Mouse (Mus musculus): ENCODE results near the gene Foxr1.
A peak's percentile ranks its signal among the peaks of the same experiment; 100 is the strongest.
"Not testable (repeated sequence)": the region's sequence is repeated elsewhere in the genome, so short reads cannot be mapped to it uniquely, and the experiment has no call there.

The Foxr1 gene

DNA sequence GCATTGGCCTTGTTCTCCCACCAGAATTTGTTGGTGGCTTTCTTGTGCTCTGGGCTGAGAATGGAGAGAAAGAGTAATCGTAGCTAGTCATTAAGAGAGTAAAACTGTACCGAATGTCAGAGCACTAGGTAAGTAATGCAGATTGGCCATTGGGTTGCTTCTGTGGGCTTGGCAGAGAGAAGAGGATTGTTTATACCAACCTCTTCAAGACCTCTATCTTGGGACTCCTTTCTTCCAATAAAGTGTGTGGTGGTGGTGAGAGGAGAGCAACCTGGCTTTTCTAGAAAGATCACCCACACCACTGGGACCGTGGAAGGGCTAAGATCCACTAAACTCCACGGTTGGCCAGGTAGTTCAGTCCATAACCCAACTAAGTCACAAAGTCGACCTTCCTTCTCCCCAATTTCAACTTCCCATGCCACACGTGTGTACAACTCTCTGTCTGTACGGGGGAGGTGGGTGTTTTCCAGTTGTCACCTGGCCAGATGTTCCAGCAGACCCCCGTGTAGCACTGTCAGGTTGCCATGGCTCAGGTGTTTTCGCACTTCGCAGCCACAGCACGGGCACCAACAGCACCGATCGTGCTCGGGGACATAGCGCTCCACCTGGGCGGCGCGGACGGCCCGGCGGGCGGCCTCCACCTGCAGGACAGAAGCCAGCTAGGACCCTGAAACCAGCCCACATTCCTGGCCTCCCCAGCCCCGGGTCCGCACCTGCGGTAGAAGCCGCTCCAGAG is 23.6 kb downstream of the Foxr1 start:
- DNase-seq (ENCODE audit: low spot score in 2 of 2), result no peak

- DNase-seq (ENCODE audit: low spot score in 2 of 2), result no peak
These were observed 28.2 kb downstream of the Foxr1 start for GRCm38 (mm10) chr9:44412781-44413180.

DNA sequence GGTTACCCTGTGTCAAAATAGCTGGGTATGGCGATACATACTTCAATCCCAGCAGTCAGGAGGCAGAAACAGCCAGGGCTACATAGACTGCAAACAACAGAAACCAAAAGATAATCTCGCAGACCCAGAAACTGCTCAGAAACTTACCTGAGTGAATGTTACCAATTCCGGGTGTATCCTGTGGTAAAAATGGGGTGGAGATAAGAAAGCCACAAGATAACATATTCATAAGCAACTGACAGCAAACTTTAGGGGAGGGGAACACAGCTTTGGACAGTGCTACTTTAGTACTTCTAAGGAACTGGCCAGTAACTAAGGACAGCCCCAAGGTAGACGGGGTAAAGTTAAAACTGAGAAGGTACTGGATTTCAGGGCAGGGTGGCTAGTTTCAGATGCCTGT is 28.6 kb downstream of the Foxr1 start:
- no peak for DNase-seq (ENCODE audit: low spot score in 2 of 2)

DNA sequence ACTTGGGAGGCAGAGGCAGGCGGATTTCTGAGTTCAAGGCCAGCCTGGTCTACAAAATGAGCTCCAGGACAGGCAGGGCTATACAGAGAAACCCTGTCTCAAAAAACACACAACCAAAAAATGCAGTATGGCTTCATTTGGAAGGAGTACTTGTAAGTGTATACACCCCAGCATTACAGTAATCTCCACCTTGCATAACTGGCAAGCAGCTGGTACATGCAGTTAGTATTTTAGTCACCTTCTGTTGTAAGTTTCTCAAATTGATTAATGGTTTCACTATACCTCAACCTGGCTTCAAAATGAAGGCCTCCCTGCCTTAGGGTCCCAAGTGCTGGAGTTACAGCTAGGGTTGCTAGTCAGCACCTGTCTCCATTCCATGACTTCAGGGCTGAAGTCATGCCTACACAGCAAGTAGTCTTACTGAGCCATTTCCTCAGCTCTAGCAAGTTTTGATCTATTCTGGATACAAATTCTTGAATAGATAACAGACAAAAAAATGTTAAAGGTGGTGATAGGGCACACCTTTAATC is 29.3 kb downstream of the Foxr1 start:
- DNase-seq (ENCODE audit: low spot score in 2 of 2), result no peak

GRCm38 (mm10) chr9:44410647-44411336 is 30.1 kb downstream of the Foxr1 start:
- no peak for DNase-seq (ENCODE audit: low spot score in 2 of 2)

DNA sequence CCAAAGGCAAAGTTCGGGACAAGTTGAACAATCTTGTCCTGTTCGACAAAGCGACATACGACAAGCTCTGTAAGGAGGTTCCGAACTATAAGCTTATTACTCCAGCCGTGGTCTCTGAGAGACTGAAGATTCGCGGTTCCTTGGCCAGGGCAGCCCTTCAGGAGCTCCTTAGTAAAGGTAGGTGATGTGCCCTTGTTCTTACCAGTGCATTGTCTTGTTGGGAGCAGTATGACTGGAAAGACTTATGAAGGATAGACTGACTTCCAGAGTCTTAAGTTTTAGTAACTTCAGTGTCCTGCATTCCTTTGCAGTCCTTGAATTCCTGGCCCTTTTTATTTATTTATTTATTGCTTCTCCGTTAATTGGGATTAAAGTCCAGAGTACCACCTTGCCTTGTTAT is 32.2 kb downstream of the Foxr1 start:
- not testable (repeated sequence) for DNase-seq (ENCODE audit: low spot score in 2 of 2)

- DNase-seq (ENCODE audit: low spot score in 2 of 2), result no peak
These were observed 33.2 kb downstream of the Foxr1 start for GRCm38 (mm10) chr9:44407752-44408097.

DNA sequence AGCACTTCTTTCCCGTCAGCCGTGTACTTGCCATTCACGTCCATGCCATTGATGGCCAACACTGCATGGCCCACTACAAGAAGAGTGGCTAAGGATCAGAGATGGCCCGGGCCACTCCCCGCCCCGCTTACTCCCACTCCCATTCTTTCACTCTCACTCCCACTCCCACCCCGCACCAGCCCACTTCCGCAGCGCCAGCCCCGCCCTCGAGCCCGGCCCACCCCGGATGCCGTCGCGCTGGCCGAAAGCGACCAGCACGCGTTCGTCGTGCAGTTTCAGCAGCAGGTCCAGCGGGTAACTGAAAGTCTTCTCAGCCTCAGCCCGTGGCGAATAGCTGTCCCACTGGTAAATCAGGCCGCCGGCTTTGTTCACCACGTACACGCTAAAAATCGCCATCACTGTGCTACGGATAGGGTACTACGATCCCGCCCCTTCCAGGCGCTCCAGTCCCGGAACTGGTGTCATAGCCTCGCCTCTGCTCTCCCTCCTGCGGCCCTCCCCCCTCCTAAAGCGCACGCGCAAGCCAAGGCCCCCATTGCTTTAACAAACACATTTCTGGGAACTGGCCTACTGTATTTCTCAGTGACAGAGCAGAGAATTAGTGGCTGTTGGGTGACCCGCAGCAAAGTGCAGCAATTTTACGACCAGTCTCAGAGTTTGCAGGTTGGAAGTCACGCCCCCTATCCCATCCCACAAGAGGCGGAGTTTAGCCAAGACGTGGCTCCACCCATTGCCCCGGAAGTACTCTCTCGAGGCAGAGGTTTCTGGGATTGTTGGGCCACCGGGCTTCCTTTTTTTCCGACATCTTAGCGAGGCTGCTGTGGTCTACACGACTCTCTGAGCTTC is 33.8 kb downstream of the Foxr1 start, which contains the start of the genes Rps25 and Trappc4:
TSS of gene Rps25 (plus strand) at position 234 of the 846 bp plus-strand sequence.
TSS of gene Trappc4 (minus strand) at position 695 of the 846 bp plus-strand sequence.
- peak; percentile 92 to 93 for DNase-seq (ENCODE audit: low spot score in 2 of 2)

GRCm38 (mm10) chr9:44405011-44405410 is 35.9 kb downstream of the Foxr1 start:
- no peak for DNase-seq (ENCODE audit: low spot score in 2 of 2)

- DNase-seq (ENCODE audit: low spot score in 2 of 2), result no peak
These were observed 39.9 kb downstream of the Foxr1 start for GRCm38 (mm10) chr9:44401081-44401480.

DNA sequence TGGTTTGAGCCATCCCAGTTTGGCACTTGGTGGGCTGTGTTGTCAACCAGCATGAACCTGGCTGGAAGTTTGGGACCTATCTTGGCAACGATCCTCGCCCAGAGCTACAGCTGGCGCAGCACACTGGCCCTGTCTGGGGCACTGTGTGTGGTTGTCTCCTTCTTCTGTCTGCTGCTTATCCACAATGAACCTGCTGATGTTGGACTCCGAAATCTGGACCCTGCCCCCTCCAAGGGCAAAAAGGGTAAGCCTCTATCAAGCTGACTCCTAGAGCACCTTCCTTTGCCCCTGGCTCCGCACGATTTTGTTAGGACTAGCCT is 41.2 kb downstream of the Foxr1 start:
- no peak for DNase-seq (ENCODE audit: low spot score in 2 of 2)

DNA sequence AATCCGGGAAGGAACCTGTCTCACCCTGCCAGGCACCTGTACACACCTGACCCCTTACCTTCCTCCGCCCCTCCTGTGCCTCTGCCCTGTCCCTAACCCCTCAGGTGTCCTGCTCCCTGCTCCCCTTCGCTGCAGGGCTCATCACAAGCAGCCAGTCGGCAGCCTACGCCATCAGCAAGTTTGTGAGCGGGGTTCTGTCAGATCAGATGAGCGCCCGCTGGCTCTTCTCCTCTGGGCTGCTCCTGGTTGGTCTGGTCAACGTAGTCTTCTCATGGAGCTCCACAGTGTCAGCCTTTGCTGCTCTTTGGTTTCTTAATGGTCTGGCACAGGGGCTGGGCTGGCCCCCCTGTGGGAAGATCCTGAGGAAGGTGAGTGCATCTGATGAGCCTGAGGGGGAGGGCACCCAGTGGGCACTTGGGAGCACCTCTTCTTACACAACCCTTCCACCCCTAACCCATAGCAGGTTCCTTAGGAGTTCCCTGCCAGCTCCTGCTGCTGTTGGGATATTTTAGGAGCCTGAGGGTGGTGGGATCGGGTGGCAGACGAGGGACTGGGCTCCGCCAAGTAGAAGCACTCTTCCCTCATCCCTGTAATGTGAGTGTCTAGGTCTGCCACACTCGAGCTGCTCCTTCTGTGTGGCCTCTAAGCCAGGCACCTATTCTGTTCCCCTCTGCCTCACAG is 41.7 kb downstream of the Foxr1 start:
- no peak for DNase-seq (ENCODE audit: low spot score in 2 of 2)

DNA sequence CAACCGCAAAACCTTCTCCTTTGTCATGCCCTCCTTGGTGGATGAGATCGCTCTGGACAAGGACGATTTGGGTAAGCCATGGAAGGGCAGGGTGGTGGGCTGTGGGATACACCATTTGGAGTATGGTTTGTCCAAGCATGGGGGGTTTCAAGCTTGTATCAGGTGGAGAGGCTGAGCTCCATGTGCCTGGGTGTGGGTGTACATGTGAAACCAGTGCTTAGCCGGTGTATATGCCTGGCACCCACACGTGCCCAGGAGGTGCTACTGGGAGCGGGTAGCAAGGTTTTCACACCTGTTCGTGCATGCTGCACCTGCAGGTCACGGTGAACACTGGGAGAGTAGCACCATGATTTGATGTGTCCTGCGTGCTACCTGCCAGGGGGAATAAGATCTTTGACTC is 42.4 kb downstream of the Foxr1 start:
- no peak for DNase-seq (ENCODE audit: low spot score in 2 of 2)

GRCm38 (mm10) chr9:44398087-44398486 is 42.8 kb downstream of the Foxr1 start:
- DNase-seq (ENCODE audit: low spot score in 2 of 2), result no peak

DNA sequence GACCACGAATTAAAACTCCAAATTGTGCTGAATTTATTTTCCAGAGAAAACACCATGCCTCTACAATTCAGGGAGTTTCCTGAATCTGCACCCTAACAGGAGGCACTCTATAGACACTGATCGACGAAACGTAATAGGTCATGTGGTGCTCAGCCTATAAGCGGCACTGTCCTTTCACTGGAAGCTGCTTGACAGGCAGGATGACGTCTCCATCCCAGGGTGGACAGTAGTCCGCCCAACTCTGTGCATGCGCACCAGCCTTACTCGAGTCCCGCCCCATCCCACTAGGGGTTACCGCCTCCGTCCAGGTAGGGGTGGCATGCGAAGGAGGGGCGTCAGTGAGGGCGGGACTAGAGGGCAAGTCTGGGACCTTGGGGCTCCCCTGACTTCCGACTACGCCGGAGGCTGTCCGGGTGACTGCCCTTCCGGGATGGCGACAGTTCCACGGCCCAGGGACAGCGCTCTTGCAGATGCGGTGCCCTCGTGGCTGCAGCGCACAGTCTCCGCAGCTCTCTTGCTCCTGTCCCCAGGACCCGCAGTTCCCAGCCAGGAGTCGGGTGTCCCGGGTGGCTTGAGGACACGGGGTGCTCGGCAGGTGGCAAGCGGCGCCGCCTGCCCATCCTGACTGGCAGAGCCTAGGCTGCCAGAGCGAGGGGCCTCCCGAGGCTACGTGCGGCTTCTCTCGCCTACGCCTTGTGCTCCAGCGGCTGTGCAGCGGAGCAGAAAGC is 44.1 kb downstream of the Foxr1 start, which contains the start of gene Slc37a4:
TSS of gene Slc37a4 (plus strand) at position 169 of the 728 bp plus-strand sequence.
- peak; percentile 94 to 95 for DNase-seq (ENCODE audit: low spot score in 2 of 2)

DNA sequence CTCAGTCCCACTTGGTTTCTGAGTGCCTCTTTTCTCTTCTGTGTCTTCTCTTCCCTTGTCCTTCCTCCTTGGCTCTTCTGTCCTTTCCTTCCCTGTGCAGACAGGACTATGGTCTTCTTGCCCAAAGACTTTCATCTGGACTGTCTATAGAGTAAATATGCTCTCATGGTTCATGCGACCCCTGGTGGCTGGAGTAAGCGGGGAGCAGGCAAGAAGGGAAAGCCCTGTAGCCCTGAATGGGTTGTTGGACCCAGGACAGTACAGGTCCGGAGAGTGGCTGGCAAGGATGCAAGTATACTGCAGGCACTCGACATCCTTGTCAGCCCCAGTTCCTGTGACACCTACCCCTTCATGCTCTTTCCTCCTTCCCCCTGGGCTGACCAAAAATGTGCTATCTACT is 49.5 kb downstream of the Foxr1 start:
- DNase-seq (ENCODE audit: low spot score in 2 of 2), result peak; percentile 80 to 92

GRCm38 (mm10) chr9:44389273-44389672 is 51.7 kb downstream of the Foxr1 start:
- peak; percentile 55 to 84 for DNase-seq (ENCODE audit: low spot score in 2 of 2)

DNA sequence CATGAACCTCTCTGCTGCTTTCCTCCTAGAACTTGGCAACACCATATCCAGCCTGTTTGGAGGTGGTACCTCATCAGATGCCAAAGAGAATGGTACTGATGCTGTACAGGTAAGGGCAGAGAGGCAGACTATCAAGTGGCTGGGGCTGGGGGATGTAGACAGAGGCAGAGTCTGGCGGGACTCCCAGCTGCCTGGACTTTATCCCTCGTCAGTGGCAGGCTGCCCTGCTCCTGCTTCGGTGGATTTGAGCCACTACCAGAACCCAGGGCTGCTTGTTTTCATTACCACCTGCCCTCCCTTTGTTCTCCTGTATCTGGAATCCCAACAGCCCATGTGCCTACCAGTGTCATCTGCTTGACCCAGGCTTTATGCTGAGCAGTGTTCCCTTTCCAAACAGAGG is 53.7 kb downstream of the Foxr1 start:
- no peak for DNase-seq (ENCODE audit: low spot score in 2 of 2)

GRCm38 (mm10) chr9:44384596-44384995 is 56.3 kb downstream of the Foxr1 start:
- no peak for DNase-seq (ENCODE audit: low spot score in 2 of 2)
